Mouse (Mus musculus) brain, embryonic 14.5 days (tissue): ENCODE results near the gene Dgat2l6.

Experiments used
- CTCF ChIP-seq: fragments of 200-500 bp; IDR thresholded peaks from 2 replicates; pipeline ENCODE4 v1.5.1; 2012; ENCODE audit warnings: inconsistent platforms, mild to moderate bottlenecking, moderate library complexity, borderline replicate concordance; ENCODE audit not compliant: insufficient read depth, insufficient read length; ENCODE audit errors: extremely low read depth
- POLR2A ChIP-seq: fragments of 200-500 bp; IDR thresholded peaks from 2 replicates; pipeline ENCODE4 v1.6.1; 2012; ENCODE audit warnings: mild to moderate bottlenecking, inconsistent platforms, borderline replicate concordance; ENCODE audit not compliant: poor library complexity, insufficient read depth, insufficient read length, severe bottlenecking; ENCODE audit errors: extremely low read depth

DNA sequence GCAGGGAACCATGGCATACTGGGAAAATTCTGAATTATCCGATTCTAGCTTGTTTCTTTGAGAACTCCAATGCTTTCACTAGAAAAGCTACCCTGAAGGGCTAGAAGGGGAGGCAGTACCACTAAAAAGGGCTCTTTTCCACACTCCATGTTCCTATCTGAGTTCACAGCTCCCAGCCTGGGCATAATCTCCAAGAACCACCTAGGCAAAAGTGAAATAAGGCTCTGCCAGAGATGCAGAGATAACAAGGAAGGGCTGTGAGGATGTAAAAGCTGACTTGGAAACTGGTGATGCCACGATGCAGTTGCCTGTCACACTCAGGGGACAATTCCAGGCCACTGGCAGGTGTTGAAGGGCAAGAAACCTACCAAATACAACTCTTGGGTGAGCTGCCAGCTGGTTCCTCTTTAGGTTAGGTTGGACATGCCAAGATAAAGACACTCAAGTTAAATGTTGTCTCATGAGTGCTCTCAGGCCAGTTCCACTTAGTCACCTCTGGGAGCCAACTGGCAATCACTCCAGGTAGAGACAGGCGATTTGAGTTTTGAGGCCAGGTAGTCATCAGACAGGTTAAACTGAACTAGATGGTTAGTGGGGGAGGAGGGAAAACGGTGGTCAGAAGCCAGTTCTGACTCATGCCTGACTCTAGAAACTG is 48.9 kb upstream of the Dgat2l6 start:
- TF ChIP-seq CTCF (no peak), POLR2A (no peak)
